Mouse (Mus musculus): ENCODE measurements around the gene Fxyd2. TPM values are rescaled to one million over a fixed set of nuclear protein-coding genes. Genes with fewer than 3 reads are reported as not detected.

Gene Fxyd2
- polyA plus RNA-seq (2015; fragmentation: Nextera tagmentation; extraction: Ambion mirVana): 6.6 and 8.7 TPM in 2 replicates

GRCm38 (mm10) chr9:45399434-45399833 is at the start of gene Fxyd2:
Gene Fxyd2, plus strand, starts transcription at chr9:45399669.
- H3K4me2 ChIP-seq (ENCODE audit: low read length): no peak within 1 kb of the TSS
- H3K9ac ChIP-seq (replicated peaks; ENCODE audit: low read depth, low read length): no peak within 1 kb of the TSS
- H3K9me3 ChIP-seq (ENCODE audit: control insufficient read depth, low read length): no peaks in the 10 kb centered on the region
- WGBS: 77% methylated on average over 4 of the region's 4 CpGs
- H3K27me3 ChIP-seq (replicated peaks; ENCODE audit: control insufficient read depth, insufficient read depth, low read length): no peaks in the 10 kb centered on the region
- H3K4me3 ChIP-seq (replicated peaks; ENCODE audit: low read length): no peak within 1 kb of the TSS
- H3K36me3 ChIP-seq (ENCODE audit: control insufficient read depth, insufficient read depth): peaks cover 3% of the 10 kb centered on the region; the same call in 1 of the 2 replicates
- no peak for ATAC-seq
- H3K4me1 ChIP-seq (replicated peaks; ENCODE audit: control insufficient read depth, insufficient read depth, low read length): no peaks in the 10 kb centered on the region
- no peak within 1 kb of the TSS for H3K27ac ChIP-seq (ENCODE audit: low read length)

- Histone ChIP-seq H3K9ac (replicated peaks; ENCODE audit: low read depth, low read length) (no peak overlapping the region), H3K27ac (ENCODE audit: low read length) (no peak overlapping the region), H3K9me3 (ENCODE audit: control insufficient read depth, low read length) (no peaks in the 10 kb centered on the region), H3K27me3 (replicated peaks; ENCODE audit: control insufficient read depth, insufficient read depth, low read length) (no peaks in the 10 kb centered on the region), H3K36me3 (ENCODE audit: control insufficient read depth, insufficient read depth) (no peaks in the 10 kb centered on the region), H3K4me3 (replicated peaks; ENCODE audit: low read length) (no peak overlapping the region), H3K4me1 (replicated peaks; ENCODE audit: control insufficient read depth, insufficient read depth, low read length) (no peaks in the 10 kb centered on the region), H3K4me2 (ENCODE audit: low read length) (no peak overlapping the region)
- no peak for ATAC-seq
- 52% methylated on average over 5 of the region's 5 CpGs for WGBS
These were observed 49.6 kb upstream of the Fxyd2 start for GRCm38 (mm10) chr9:45349851-45350250.

- H3K36me3 ChIP-seq (ENCODE audit: control insufficient read depth, insufficient read depth): no peaks in the 10 kb centered on the region
- no peak overlapping the region for H3K27ac ChIP-seq (ENCODE audit: low read length)
- no peak for ATAC-seq
- no peaks in the 10 kb centered on the region for H3K27me3 ChIP-seq (replicated peaks; ENCODE audit: control insufficient read depth, insufficient read depth, low read length)
- H3K9me3 ChIP-seq (ENCODE audit: control insufficient read depth, low read length): no peaks in the 10 kb centered on the region
- H3K4me1 ChIP-seq (replicated peaks; ENCODE audit: control insufficient read depth, insufficient read depth, low read length): no peaks in the 10 kb centered on the region
- no peak overlapping the region for H3K4me2 ChIP-seq (ENCODE audit: low read length)
- 87% methylated on average over 2 of the region's 2 CpGs for WGBS
- H3K9ac ChIP-seq (replicated peaks; ENCODE audit: low read depth, low read length): no peak overlapping the region
- H3K4me3 ChIP-seq (replicated peaks; ENCODE audit: low read length): no peak overlapping the region
These were observed 44.3 kb upstream of the Fxyd2 start for GRCm38 (mm10) chr9:45355192-45355591.

- no peaks in the 10 kb centered on the region for H3K36me3 ChIP-seq (ENCODE audit: control insufficient read depth, insufficient read depth)
- no peak for ATAC-seq
- no peak overlapping the region for H3K27ac ChIP-seq (ENCODE audit: low read length)
- no peak overlapping the region for H3K9ac ChIP-seq (replicated peaks; ENCODE audit: low read depth, low read length)
- no peaks in the 10 kb centered on the region for H3K27me3 ChIP-seq (replicated peaks; ENCODE audit: control insufficient read depth, insufficient read depth, low read length)
- no peak overlapping the region for H3K4me2 ChIP-seq (ENCODE audit: low read length)
- H3K4me1 ChIP-seq (replicated peaks; ENCODE audit: control insufficient read depth, insufficient read depth, low read length): no peaks in the 10 kb centered on the region
- WGBS: 87% methylated on average over 7 of the region's 7 CpGs
- no peak overlapping the region for H3K4me3 ChIP-seq (replicated peaks; ENCODE audit: low read length)
- H3K9me3 ChIP-seq (ENCODE audit: control insufficient read depth, low read length): no peaks in the 10 kb centered on the region
These were observed 41.1 kb upstream of the Fxyd2 start for GRCm38 (mm10) chr9:45358356-45358755.

GRCm38 (mm10) chr9:45362051-45362461 is 37.4 kb upstream of the Fxyd2 start:
- H3K4me1 ChIP-seq (replicated peaks; ENCODE audit: control insufficient read depth, insufficient read depth, low read length): no peaks in the 10 kb centered on the region
- H3K4me3 ChIP-seq (replicated peaks; ENCODE audit: low read length): no peak overlapping the region
- no peak for ATAC-seq
- no peaks in the 10 kb centered on the region for H3K9me3 ChIP-seq (ENCODE audit: control insufficient read depth, low read length)
- H3K4me2 ChIP-seq (ENCODE audit: low read length): no peak overlapping the region
- H3K9ac ChIP-seq (replicated peaks; ENCODE audit: low read depth, low read length): no peak overlapping the region
- no peaks in the 10 kb centered on the region for H3K27me3 ChIP-seq (replicated peaks; ENCODE audit: control insufficient read depth, insufficient read depth, low read length)
- no peak overlapping the region for H3K27ac ChIP-seq (ENCODE audit: low read length)
- 51% methylated on average over 2 of the region's 2 CpGs for WGBS
- no peaks in the 10 kb centered on the region for H3K36me3 ChIP-seq (ENCODE audit: control insufficient read depth, insufficient read depth)

- Histone ChIP-seq H3K4me1 (replicated peaks; ENCODE audit: control insufficient read depth, insufficient read depth, low read length) (no peaks in the 10 kb centered on the region), H3K27ac (ENCODE audit: low read length) (no peak overlapping the region), H3K36me3 (ENCODE audit: control insufficient read depth, insufficient read depth) (no peaks in the 10 kb centered on the region), H3K27me3 (replicated peaks; ENCODE audit: control insufficient read depth, insufficient read depth, low read length) (no peaks in the 10 kb centered on the region), H3K9me3 (ENCODE audit: control insufficient read depth, low read length) (no peaks in the 10 kb centered on the region), H3K4me3 (replicated peaks; ENCODE audit: low read length) (no peak overlapping the region), H3K9ac (replicated peaks; ENCODE audit: low read depth, low read length) (no peak overlapping the region), H3K4me2 (ENCODE audit: low read length) (no peak overlapping the region)
- no peak for ATAC-seq
- WGBS: 49% methylated on average over 7 of the region's 7 CpGs
These were observed 35.7 kb upstream of the Fxyd2 start for GRCm38 (mm10) chr9:45363639-45364214.

GRCm38 (mm10) chr9:45367716-45368115 is 31.8 kb upstream of the Fxyd2 start:
- peaks cover 22% of the 10 kb centered on the region for H3K4me1 ChIP-seq (replicated peaks; ENCODE audit: control insufficient read depth, insufficient read depth, low read length)
- no peak overlapping the region for H3K4me3 ChIP-seq (replicated peaks; ENCODE audit: low read length)
- H3K4me2 ChIP-seq (ENCODE audit: low read length): no peak overlapping the region
- H3K9me3 ChIP-seq (ENCODE audit: control insufficient read depth, low read length): no peaks in the 10 kb centered on the region
- no peaks in the 10 kb centered on the region for H3K27me3 ChIP-seq (replicated peaks; ENCODE audit: control insufficient read depth, insufficient read depth, low read length)
- no peaks in the 10 kb centered on the region for H3K36me3 ChIP-seq (ENCODE audit: control insufficient read depth, insufficient read depth)
- ATAC-seq: no peak
- no peak overlapping the region for H3K27ac ChIP-seq (ENCODE audit: low read length)
- WGBS: 53% methylated on average over 8 of the region's 8 CpGs
- no peak overlapping the region for H3K9ac ChIP-seq (replicated peaks; ENCODE audit: low read depth, low read length)

- no peak overlapping the region for H3K4me3 ChIP-seq (replicated peaks; ENCODE audit: low read length)
- no peak overlapping the region for H3K9ac ChIP-seq (replicated peaks; ENCODE audit: low read depth, low read length)
- no peaks in the 10 kb centered on the region for H3K36me3 ChIP-seq (ENCODE audit: control insufficient read depth, insufficient read depth)
- H3K4me2 ChIP-seq (ENCODE audit: low read length): no peak overlapping the region
- 83% methylated on average over 5 of the region's 5 CpGs for whole genome bisulfite sequencing
- H3K27me3 ChIP-seq (replicated peaks; ENCODE audit: control insufficient read depth, insufficient read depth, low read length): no peaks in the 10 kb centered on the region
- H3K27ac ChIP-seq (ENCODE audit: low read length): no peak overlapping the region
- H3K9me3 ChIP-seq (ENCODE audit: control insufficient read depth, low read length): no peaks in the 10 kb centered on the region
- H3K4me1 ChIP-seq (replicated peaks; ENCODE audit: control insufficient read depth, insufficient read depth, low read length): peaks cover 28% of the 10 kb centered on the region
- no peak for ATAC-seq
These were observed 31.0 kb upstream of the Fxyd2 start for GRCm38 (mm10) chr9:45368341-45368901.

- Histone ChIP-seq H3K27ac (ENCODE audit: low read length) (peak within 1 kb of the TSS; percentile 74), H3K9me3 (ENCODE audit: control insufficient read depth, low read length) (no peaks in the 10 kb centered on the region), H3K4me2 (ENCODE audit: low read length) (peak within 1 kb of the TSS; percentile 80), H3K9ac (replicated peaks; ENCODE audit: low read depth, low read length) (peak within 1 kb of the TSS; percentile 78), H3K4me3 (replicated peaks; ENCODE audit: low read length) (peak within 1 kb of the TSS; percentile 74), H3K36me3 (ENCODE audit: control insufficient read depth, insufficient read depth) (no peaks in the 10 kb centered on the region), H3K4me1 (replicated peaks; ENCODE audit: control insufficient read depth, insufficient read depth, low read length) (peaks cover 30% of the 10 kb centered on the region), H3K27me3 (replicated peaks; ENCODE audit: control insufficient read depth, insufficient read depth, low read length) (no peaks in the 10 kb centered on the region)
- ATAC-seq: peak; percentile 85
- WGBS: 0% methylated on average over 28 of the region's 28 CpGs
These were observed 29.3 kb upstream of the Fxyd2 start, which contains the start of gene Fxyd6 for GRCm38 (mm10) chr9:45370117-45370561. Gene Fxyd6, plus strand, starts transcription at chr9:45370185.

Measured in forebrain, embryonic 16.5 days (tissue).